Mouse (Mus musculus): Measurements from ENCODE around the gene 4933425L06Rik. TPM values are rescaled to one million over a fixed set of nuclear protein-coding genes. Genes with fewer than 3 reads are reported as not detected.
A peak's percentile ranks its signal among the peaks of the same experiment; 100 is the strongest.

4933425L06Rik gene
- polyA plus RNA-seq, 1 experiment from 2014 or later: not detected

- ATAC-seq (ENCODE audit: low read depth): no peak
Observed at GRCm38 (mm10) chr13:105121617-105122016, 39.7 kb downstream of the 4933425L06Rik start.

GRCm38 (mm10) chr13:105122092-105122491, 40.2 kb downstream of the 4933425L06Rik start:
- Histone ChIP-seq H3K9ac (ENCODE audit: low read length) (no peak overlapping the region), H3K4me3 (ENCODE audit: low read length) (no peak overlapping the region), H3K9me3 (ENCODE audit: control insufficient read depth, low read length) (no peaks in the 10 kb centered on the region), H3K27me3 (ENCODE audit: control insufficient read depth, insufficient read depth, low read depth, low read length) (no peaks in the 10 kb centered on the region), H3K27ac (ENCODE audit: low read length) (no peak overlapping the region), H3K4me1 (replicated peaks; ENCODE audit: control insufficient read depth, insufficient read depth, low read length) (no peaks in the 10 kb centered on the region), H3K36me3 (ENCODE audit: control insufficient read depth, insufficient read depth, low read length) (no peaks in the 10 kb centered on the region), H3K4me2 (ENCODE audit: low read depth, low read length) (no peak overlapping the region)
- no peak for ATAC-seq (ENCODE audit: low read depth)
- 74% methylated on average over 3 of the region's 3 CpGs for WGBS

More at GRCm38 (mm10) chr13:105121617-105122016, 39.7 kb downstream of the 4933425L06Rik start:
- Histone ChIP-seq H3K9me3 (ENCODE audit: control insufficient read depth, low read length) (no peaks in the 10 kb centered on the region), H3K9ac (ENCODE audit: low read length) (no peak overlapping the region), H3K4me1 (replicated peaks; ENCODE audit: control insufficient read depth, insufficient read depth, low read length) (no peaks in the 10 kb centered on the region), H3K4me2 (ENCODE audit: low read depth, low read length) (no peak overlapping the region), H3K36me3 (ENCODE audit: control insufficient read depth, insufficient read depth, low read length) (no peaks in the 10 kb centered on the region), H3K27ac (ENCODE audit: low read length) (no peak overlapping the region), H3K4me3 (ENCODE audit: low read length) (no peak overlapping the region), H3K27me3 (ENCODE audit: control insufficient read depth, insufficient read depth, low read depth, low read length) (no peaks in the 10 kb centered on the region)

GRCm38 (mm10) chr13:105130080-105130479, 48.2 kb downstream of the 4933425L06Rik start:
- H3K4me2 ChIP-seq (ENCODE audit: low read depth, low read length): no peak overlapping the region
- WGBS: 77% methylated on average over 6 of the region's 6 CpGs
- H3K27me3 ChIP-seq (ENCODE audit: control insufficient read depth, insufficient read depth, low read depth, low read length): no peaks in the 10 kb centered on the region
- no peak overlapping the region for H3K4me3 ChIP-seq (ENCODE audit: low read length)
- no peak for ATAC-seq (ENCODE audit: low read depth)
- H3K36me3 ChIP-seq (ENCODE audit: control insufficient read depth, insufficient read depth, low read length): no peaks in the 10 kb centered on the region
- no peaks in the 10 kb centered on the region for H3K9me3 ChIP-seq (ENCODE audit: control insufficient read depth, low read length)
- no peaks in the 10 kb centered on the region for H3K4me1 ChIP-seq (replicated peaks; ENCODE audit: control insufficient read depth, insufficient read depth, low read length)
- no peak overlapping the region for H3K9ac ChIP-seq (ENCODE audit: low read length)
- H3K27ac ChIP-seq (ENCODE audit: low read length): no peak overlapping the region

GRCm38 (mm10) chr13:105132370-105132769, 50.4 kb downstream of the 4933425L06Rik start:
- ATAC-seq (ENCODE audit: low read depth): no peak
- Histone ChIP-seq H3K4me2 (ENCODE audit: low read depth, low read length) (no peak overlapping the region), H3K36me3 (ENCODE audit: control insufficient read depth, insufficient read depth, low read length) (no peaks in the 10 kb centered on the region), H3K27me3 (ENCODE audit: control insufficient read depth, insufficient read depth, low read depth, low read length) (no peaks in the 10 kb centered on the region), H3K4me1 (replicated peaks; ENCODE audit: control insufficient read depth, insufficient read depth, low read length) (no peaks in the 10 kb centered on the region), H3K4me3 (ENCODE audit: low read length) (no peak overlapping the region), H3K27ac (ENCODE audit: low read length) (no peak overlapping the region), H3K9me3 (ENCODE audit: control insufficient read depth, low read length) (no peaks in the 10 kb centered on the region), H3K9ac (ENCODE audit: low read length) (no peak overlapping the region)
- WGBS: 81% methylated on average over 6 of the region's 6 CpGs

- H3K9ac ChIP-seq (ENCODE audit: low read length): no peak overlapping the region
- no peaks in the 10 kb centered on the region for H3K9me3 ChIP-seq (ENCODE audit: control insufficient read depth, low read length)
- ATAC-seq (ENCODE audit: low read depth): no peak
- H3K4me2 ChIP-seq (ENCODE audit: low read depth, low read length): no peak overlapping the region
- H3K4me3 ChIP-seq (ENCODE audit: low read length): no peak overlapping the region
- H3K27me3 ChIP-seq (ENCODE audit: control insufficient read depth, insufficient read depth, low read depth, low read length): no peaks in the 10 kb centered on the region
- no peak overlapping the region for H3K27ac ChIP-seq (ENCODE audit: low read length)
- WGBS: 78% methylated on average over 2 of the region's 2 CpGs
- H3K4me1 ChIP-seq (replicated peaks; ENCODE audit: control insufficient read depth, insufficient read depth, low read length): no peaks in the 10 kb centered on the region
- H3K36me3 ChIP-seq (ENCODE audit: control insufficient read depth, insufficient read depth, low read length): no peaks in the 10 kb centered on the region
Observed at GRCm38 (mm10) chr13:105132776-105133175, 50.9 kb downstream of the 4933425L06Rik start.

- Histone ChIP-seq H3K9me3 (ENCODE audit: control insufficient read depth, low read length) (no peaks in the 10 kb centered on the region), H3K4me1 (replicated peaks; ENCODE audit: control insufficient read depth, insufficient read depth, low read length) (no peaks in the 10 kb centered on the region), H3K9ac (ENCODE audit: low read length) (no peak overlapping the region), H3K4me3 (ENCODE audit: low read length) (no peak overlapping the region), H3K27ac (ENCODE audit: low read length) (no peak overlapping the region), H3K4me2 (ENCODE audit: low read depth, low read length) (no peak overlapping the region), H3K36me3 (ENCODE audit: control insufficient read depth, insufficient read depth, low read length) (no peaks in the 10 kb centered on the region), H3K27me3 (ENCODE audit: control insufficient read depth, insufficient read depth, low read depth, low read length) (no peaks in the 10 kb centered on the region)
- ATAC-seq (ENCODE audit: low read depth): no peak
- 40% methylated on average over 5 of the region's 5 CpGs for WGBS
Observed at GRCm38 (mm10) chr13:105134397-105134796, 52.5 kb downstream of the 4933425L06Rik start.

GRCm38 (mm10) chr13:105139881-105140280, 58.0 kb downstream of the 4933425L06Rik start:
- ATAC-seq (ENCODE audit: low read depth): no peak
- Histone ChIP-seq H3K9me3 (ENCODE audit: control insufficient read depth, low read length) (no peaks in the 10 kb centered on the region), H3K27ac (ENCODE audit: low read length) (no peak overlapping the region), H3K36me3 (ENCODE audit: control insufficient read depth, insufficient read depth, low read length) (no peaks in the 10 kb centered on the region), H3K4me3 (ENCODE audit: low read length) (no peak overlapping the region), H3K4me1 (replicated peaks; ENCODE audit: control insufficient read depth, insufficient read depth, low read length) (no peaks in the 10 kb centered on the region), H3K4me2 (ENCODE audit: low read depth, low read length) (no peak overlapping the region), H3K27me3 (ENCODE audit: control insufficient read depth, insufficient read depth, low read depth, low read length) (no peaks in the 10 kb centered on the region), H3K9ac (ENCODE audit: low read length) (no peak overlapping the region)
- WGBS: 36% methylated on average over 4 of the region's 4 CpGs

- ATAC-seq (ENCODE audit: low read depth): no peak
- Histone ChIP-seq H3K9me3 (ENCODE audit: control insufficient read depth, low read length) (no peaks in the 10 kb centered on the region), H3K4me3 (ENCODE audit: low read length) (no peak overlapping the region), H3K36me3 (ENCODE audit: control insufficient read depth, insufficient read depth, low read length) (no peaks in the 10 kb centered on the region), H3K4me1 (replicated peaks; ENCODE audit: control insufficient read depth, insufficient read depth, low read length) (no peaks in the 10 kb centered on the region), H3K4me2 (ENCODE audit: low read depth, low read length) (no peak overlapping the region), H3K27me3 (ENCODE audit: control insufficient read depth, insufficient read depth, low read depth, low read length) (no peaks in the 10 kb centered on the region), H3K27ac (ENCODE audit: low read length) (no peak overlapping the region), H3K9ac (ENCODE audit: low read length) (no peak overlapping the region)
- whole genome bisulfite sequencing: 29% methylated on average over 1 of the region's 1 CpGs
Observed at GRCm38 (mm10) chr13:105146827-105147226, 64.9 kb downstream of the 4933425L06Rik start.

- no peak overlapping the region for H3K9ac ChIP-seq (ENCODE audit: low read length)
- H3K4me2 ChIP-seq (ENCODE audit: low read depth, low read length): no peak overlapping the region
- H3K4me1 ChIP-seq (replicated peaks; ENCODE audit: control insufficient read depth, insufficient read depth, low read length): no peaks in the 10 kb centered on the region
- no peaks in the 10 kb centered on the region for H3K36me3 ChIP-seq (ENCODE audit: control insufficient read depth, insufficient read depth, low read length)
- no peak overlapping the region for H3K27ac ChIP-seq (ENCODE audit: low read length)
- no peaks in the 10 kb centered on the region for H3K9me3 ChIP-seq (ENCODE audit: control insufficient read depth, low read length)
- ATAC-seq (ENCODE audit: low read depth): peak; percentile 47
- WGBS: 45% methylated on average over 4 of the region's 4 CpGs
- no peak overlapping the region for H3K4me3 ChIP-seq (ENCODE audit: low read length)
- no peaks in the 10 kb centered on the region for H3K27me3 ChIP-seq (ENCODE audit: control insufficient read depth, insufficient read depth, low read depth, low read length)
Observed at GRCm38 (mm10) chr13:105147795-105148418, 66.0 kb downstream of the 4933425L06Rik start.

GRCm38 (mm10) chr13:105150006-105150405, 68.1 kb downstream of the 4933425L06Rik start:
- Histone ChIP-seq H3K4me2 (ENCODE audit: low read depth, low read length) (no peak overlapping the region), H3K27me3 (ENCODE audit: control insufficient read depth, insufficient read depth, low read depth, low read length) (no peaks in the 10 kb centered on the region), H3K36me3 (ENCODE audit: control insufficient read depth, insufficient read depth, low read length) (no peaks in the 10 kb centered on the region), H3K9me3 (ENCODE audit: control insufficient read depth, low read length) (no peaks in the 10 kb centered on the region), H3K4me1 (replicated peaks; ENCODE audit: control insufficient read depth, insufficient read depth, low read length) (no peaks in the 10 kb centered on the region), H3K4me3 (ENCODE audit: low read length) (no peak overlapping the region), H3K27ac (ENCODE audit: low read length) (no peak overlapping the region), H3K9ac (ENCODE audit: low read length) (no peak overlapping the region)
- ATAC-seq (ENCODE audit: low read depth): no peak
- WGBS: 72% methylated on average over 3 of the region's 3 CpGs

Measured in lung, embryonic 16.5 days (tissue).